Mouse (Mus musculus): ENCODE data around the gene Olfr969. TPM values are rescaled to one million over a fixed set of nuclear protein-coding genes. Genes with fewer than 3 reads are reported as not detected.

Olfr969 gene
- not detected in 2 replicates for polyA plus RNA-seq (2015; fragmentation: Nextera tagmentation; extraction: Ambion mirVana)

DNA sequence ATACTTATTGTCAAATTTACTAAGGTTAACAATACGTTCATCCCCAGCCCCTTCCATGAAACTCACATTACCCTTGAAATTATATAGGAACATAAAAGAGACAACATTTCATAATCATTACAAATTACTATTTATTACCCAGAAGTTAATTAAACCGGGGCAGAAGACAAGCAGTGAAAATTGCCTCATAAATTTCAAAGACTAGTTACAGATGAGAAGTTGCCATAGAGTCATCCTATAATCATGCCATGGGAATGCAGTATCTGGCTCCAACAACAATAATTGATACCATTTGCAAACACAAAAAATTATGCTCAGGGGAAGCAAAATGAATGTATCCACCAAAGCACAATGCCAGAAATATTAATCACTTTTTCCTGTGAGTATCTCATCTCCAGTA lies at the start of gene Olfr969:
Gene Olfr969, plus strand, starts transcription at position 388 of the 400 bp plus-strand sequence.

DNA sequence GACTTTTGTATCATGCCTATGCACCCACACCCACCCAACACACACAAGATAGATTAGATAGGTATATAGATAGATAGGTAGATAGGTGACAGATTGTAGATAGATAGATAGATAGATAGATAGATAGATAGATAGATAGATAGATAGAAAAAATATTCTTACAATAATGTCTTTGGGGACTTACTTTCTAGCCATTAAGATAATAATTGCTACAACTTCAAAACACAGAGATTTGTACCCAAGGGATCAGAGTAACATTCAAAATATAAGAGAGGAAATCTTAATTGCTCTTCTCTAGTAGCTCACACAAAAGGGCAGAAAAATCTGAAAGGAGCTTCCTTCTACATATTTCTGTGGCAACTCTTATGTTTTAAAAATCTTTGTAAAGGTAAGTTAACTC lies 44.8 kb upstream of the Olfr969 start, which contains the start of gene Olfr967:
Gene Olfr967, plus strand, starts transcription at position 301 of the 400 bp plus-strand sequence.

DNA sequence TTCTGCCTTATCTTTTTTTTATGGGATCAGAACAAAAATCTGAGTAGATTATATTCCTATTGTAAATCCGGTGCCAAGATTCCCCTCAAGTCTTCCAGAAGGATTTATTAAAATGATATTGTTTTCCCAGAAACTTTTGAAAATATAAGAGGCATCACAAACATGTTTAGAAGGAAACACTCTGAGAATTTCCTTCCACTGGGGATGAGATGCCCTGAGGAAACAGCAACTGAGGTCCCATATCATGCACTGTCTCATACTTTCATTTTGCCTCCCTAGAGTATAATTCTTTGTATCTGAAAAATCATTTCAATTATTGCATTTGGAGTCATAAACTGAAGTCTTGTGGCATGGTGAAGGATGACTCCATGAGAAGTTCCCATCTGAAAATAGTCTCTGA lies 7.6 kb upstream of the Olfr969 start, which contains the start of gene Olfr968:
Gene Olfr968, minus strand, starts transcription at position 101 of the 400 bp plus-strand sequence.

DNA sequence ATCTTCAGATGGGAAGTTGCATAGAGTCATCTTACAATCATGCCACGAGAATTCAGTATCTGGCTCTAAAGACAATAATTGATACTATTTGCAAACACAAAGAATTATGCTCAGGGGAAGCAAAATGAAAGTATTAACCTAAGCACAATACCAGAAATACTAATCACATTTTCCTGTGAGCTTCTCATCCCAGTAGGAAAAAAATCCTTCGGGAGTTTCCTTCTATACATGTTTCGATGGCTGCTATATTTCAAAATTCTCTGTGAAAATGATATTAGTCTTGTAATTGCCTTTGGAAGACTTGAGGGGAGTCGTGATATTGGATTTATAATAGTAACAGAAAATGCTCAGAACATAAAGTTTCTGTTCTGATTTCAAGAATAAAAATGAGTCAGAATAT lies 17.8 kb downstream of the Olfr969 start, which contains the start of gene Olfr970:
Gene Olfr970, plus strand, starts transcription at position 301 of the 400 bp plus-strand sequence.

DNA sequence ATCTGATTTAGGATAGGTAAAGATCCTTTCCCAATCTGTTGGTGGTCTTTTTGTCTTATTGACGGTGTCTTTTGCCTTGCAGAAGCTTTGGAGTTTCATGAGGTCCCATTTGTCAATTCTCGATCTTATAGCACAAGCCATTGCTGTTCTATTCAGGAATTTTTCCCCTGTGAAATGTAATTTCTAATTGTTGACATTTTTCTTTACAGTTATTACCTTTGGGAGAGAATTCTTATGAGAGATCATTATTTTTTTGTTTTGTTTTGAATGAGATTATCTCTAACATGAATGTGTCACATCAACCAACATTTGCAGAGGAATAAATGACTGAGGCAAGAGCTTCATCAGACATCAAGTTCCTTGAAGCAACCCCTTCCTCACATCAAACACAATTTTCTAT lies 45.8 kb downstream of the Olfr969 start, which contains the start of gene Olfr971:
Gene Olfr971, plus strand, starts transcription at position 301 of the 400 bp plus-strand sequence.

Other genes starting within 250 kb of the Olfr969 start
- gene Olfr958, start 236.9 kb upstream of the Olfr969 start, polyA plus RNA-seq (2015; fragmentation: Nextera tagmentation; extraction: Ambion mirVana): not detected in 2 replicates
- not detected in 2 replicates for gene Olfr959, start 215.4 kb upstream of the Olfr969 start, polyA plus RNA-seq (2015; fragmentation: Nextera tagmentation; extraction: Ambion mirVana)
- 294 and 327 TPM in 2 replicates for gene AW551984, start 186.5 kb upstream of the Olfr969 start, polyA plus RNA-seq (2015; fragmentation: Nextera tagmentation; extraction: Ambion mirVana)
- not detected in 2 replicates for gene Olfr148, start 180.3 kb upstream of the Olfr969 start, polyA plus RNA-seq (2015; fragmentation: Nextera tagmentation; extraction: Ambion mirVana)
- not detected in 2 replicates for gene Olfr960, start 169.6 kb upstream of the Olfr969 start, polyA plus RNA-seq (2015; fragmentation: Nextera tagmentation; extraction: Ambion mirVana)
- not detected in 2 replicates for gene Olfr961, start 145.9 kb upstream of the Olfr969 start, polyA plus RNA-seq (2015; fragmentation: Nextera tagmentation; extraction: Ambion mirVana)
- not detected in 2 replicates for gene Olfr963, start 123.7 kb upstream of the Olfr969 start, polyA plus RNA-seq (2015; fragmentation: Nextera tagmentation; extraction: Ambion mirVana)
- gene Olfr149, start 83.8 kb upstream of the Olfr969 start, polyA plus RNA-seq (2015; fragmentation: Nextera tagmentation; extraction: Ambion mirVana): not detected in 2 replicates
- not detected in 2 replicates for gene Olfr965, start 79.6 kb upstream of the Olfr969 start, polyA plus RNA-seq (2015; fragmentation: Nextera tagmentation; extraction: Ambion mirVana)
- not detected in 2 replicates for gene Olfr150, start 60.0 kb upstream of the Olfr969 start, polyA plus RNA-seq (2015; fragmentation: Nextera tagmentation; extraction: Ambion mirVana)
- not detected in 2 replicates for gene Olfr967, start 44.7 kb upstream of the Olfr969 start, polyA plus RNA-seq (2015; fragmentation: Nextera tagmentation; extraction: Ambion mirVana)
- gene Olfr968, start 7.7 kb upstream of the Olfr969 start, polyA plus RNA-seq (2015; fragmentation: Nextera tagmentation; extraction: Ambion mirVana): not detected in 2 replicates
- not detected in 2 replicates for gene Olfr970, start 17.9 kb downstream of the Olfr969 start, polyA plus RNA-seq (2015; fragmentation: Nextera tagmentation; extraction: Ambion mirVana)
- gene Olfr971, start 45.9 kb downstream of the Olfr969 start, polyA plus RNA-seq (2015; fragmentation: Nextera tagmentation; extraction: Ambion mirVana): not detected in 2 replicates
- not detected in 2 replicates for gene Olfr972, start 75.5 kb downstream of the Olfr969 start, polyA plus RNA-seq (2015; fragmentation: Nextera tagmentation; extraction: Ambion mirVana)
- gene Olfr229, start 116.4 kb downstream of the Olfr969 start, polyA plus RNA-seq (2015; fragmentation: Nextera tagmentation; extraction: Ambion mirVana): not detected in 2 replicates
- not detected in 2 replicates for gene Olfr974, start 146.6 kb downstream of the Olfr969 start, polyA plus RNA-seq (2015; fragmentation: Nextera tagmentation; extraction: Ambion mirVana)
- gene Olfr975, start 161.1 kb downstream of the Olfr969 start, polyA plus RNA-seq (2015; fragmentation: Nextera tagmentation; extraction: Ambion mirVana): not detected in 2 replicates
- not detected in 2 replicates for gene Olfr976, start 170.2 kb downstream of the Olfr969 start, polyA plus RNA-seq (2015; fragmentation: Nextera tagmentation; extraction: Ambion mirVana)
- gene Olfr978, start 201.2 kb downstream of the Olfr969 start, polyA plus RNA-seq (2015; fragmentation: Nextera tagmentation; extraction: Ambion mirVana): not detected in 2 replicates
- gene Olfr979, start 212.5 kb downstream of the Olfr969 start, polyA plus RNA-seq (2015; fragmentation: Nextera tagmentation; extraction: Ambion mirVana): not detected in 2 replicates
- not detected in 2 replicates for gene Olfr980, start 218.6 kb downstream of the Olfr969 start, polyA plus RNA-seq (2015; fragmentation: Nextera tagmentation; extraction: Ambion mirVana)
- not detected in 2 replicates for gene Olfr981, start 230.5 kb downstream of the Olfr969 start, polyA plus RNA-seq (2015; fragmentation: Nextera tagmentation; extraction: Ambion mirVana)

Measured in skeletal muscle tissue, postnatal 0 days (tissue).